Mouse (Mus musculus): ENCODE results near the gene Pla2g2e. TPM values are rescaled to one million over a fixed set of nuclear protein-coding genes. Genes with fewer than 3 reads are reported as not detected.
A peak's percentile ranks its signal among the peaks of the same experiment; 100 is the strongest.
"Not testable (repeated sequence)": the region's sequence is repeated elsewhere in the genome, so short reads cannot be mapped to it uniquely, and the experiment has no call there.

Pla2g2e gene
- polyA plus RNA-seq, 1 experiment from 2014 or later = 0.18 TPM

- not testable (repeated sequence) for H3K27me3 ChIP-seq (ENCODE audit: control insufficient read depth, insufficient read depth, low read length); H3K27ac ChIP-seq (ENCODE audit: low read length); H3K9me3 ChIP-seq (replicated peaks; ENCODE audit: control insufficient read depth, low read length); ATAC-seq (replicated peaks; ENCODE audit: extremely low read depth, insufficient read depth, low FRiP score); H3K9ac ChIP-seq (ENCODE audit: low read length); H3K4me1 ChIP-seq (ENCODE audit: control insufficient read depth, insufficient read depth, low read length); H3K36me3 ChIP-seq (ENCODE audit: control insufficient read depth, insufficient read depth); H3K4me3 ChIP-seq (ENCODE audit: low read length); H3K4me2 ChIP-seq (ENCODE audit: low read depth, low read length)
- 90% methylated on average over 2 of the region's 2 CpGs for WGBS
Measured at GRCm38 (mm10) chr4:138875275-138875674, 2.5 kb upstream of the Pla2g2e start.

DNA sequence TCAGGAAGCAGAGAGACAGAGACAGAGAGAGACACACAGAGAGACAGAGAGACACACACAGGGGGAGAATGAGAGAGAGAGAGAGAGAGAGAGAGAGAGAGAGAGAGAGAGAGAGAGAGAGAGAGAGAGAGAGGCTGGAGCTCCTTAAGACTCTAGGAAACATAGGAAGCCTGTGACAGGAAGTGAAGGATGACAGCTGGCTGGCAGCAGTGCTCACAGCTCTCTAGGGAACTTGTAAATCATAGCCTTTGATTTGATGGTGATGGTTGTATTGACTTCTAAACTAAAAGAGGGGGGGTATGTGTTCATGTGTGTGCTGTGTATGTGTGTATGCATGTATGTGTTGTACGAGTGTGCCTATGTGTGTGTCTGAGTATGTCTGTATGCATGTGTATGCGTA is 1.8 kb upstream of the Pla2g2e start:
- no peak for ATAC-seq (replicated peaks; ENCODE audit: extremely low read depth, insufficient read depth, low FRiP score)
- no peak overlapping the region for H3K9ac ChIP-seq (ENCODE audit: low read length)
- H3K4me3 ChIP-seq (ENCODE audit: low read length) = no peak overlapping the region
- H3K4me1 ChIP-seq (ENCODE audit: control insufficient read depth, insufficient read depth, low read length) = no peaks in the 10 kb centered on the region
- H3K27me3 ChIP-seq (ENCODE audit: control insufficient read depth, insufficient read depth, low read length) = peaks cover 6% of the 10 kb centered on the region
- H3K9me3 ChIP-seq (replicated peaks; ENCODE audit: control insufficient read depth, low read length) = peaks cover 2% of the 10 kb centered on the region; the same call in 1 of the 2 replicates
- H3K36me3 ChIP-seq (ENCODE audit: control insufficient read depth, insufficient read depth) = no peaks in the 10 kb centered on the region
- no peak overlapping the region for H3K4me2 ChIP-seq (ENCODE audit: low read depth, low read length)
- WGBS = 90% methylated on average over 2 of the region's 2 CpGs
- no peak overlapping the region for H3K27ac ChIP-seq (ENCODE audit: low read length)

DNA sequence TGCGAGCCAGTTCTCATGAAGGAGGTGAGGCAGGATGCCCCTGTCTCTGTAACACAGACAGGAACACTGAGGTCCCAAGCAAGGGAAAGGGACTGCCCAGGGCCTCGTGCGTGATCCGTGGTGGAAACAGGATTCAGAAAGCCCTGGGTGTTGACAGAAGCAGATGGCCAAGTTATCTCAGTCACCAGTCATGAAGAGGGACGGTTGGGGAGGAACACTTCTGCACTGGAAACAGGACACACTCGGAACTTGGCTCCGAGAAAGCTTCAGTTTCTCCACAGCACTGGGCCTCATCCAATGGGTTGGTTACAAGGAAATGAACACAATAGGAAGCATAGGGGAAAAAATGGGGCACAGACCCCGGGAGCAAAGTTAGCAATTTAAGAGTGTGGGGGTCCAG is 1.0 kb downstream of the Pla2g2e start:
- Histone ChIP-seq H3K27ac (ENCODE audit: low read length) (no peak overlapping the region), H3K27me3 (ENCODE audit: control insufficient read depth, insufficient read depth, low read length) (peaks cover 12% of the 10 kb centered on the region), H3K36me3 (ENCODE audit: control insufficient read depth, insufficient read depth) (no peaks in the 10 kb centered on the region), H3K9me3 (replicated peaks; ENCODE audit: control insufficient read depth, low read length) (no peaks in the 10 kb centered on the region), H3K9ac (ENCODE audit: low read length) (no peak overlapping the region), H3K4me2 (ENCODE audit: low read depth, low read length) (no peak overlapping the region), H3K4me1 (ENCODE audit: control insufficient read depth, insufficient read depth, low read length) (no peaks in the 10 kb centered on the region), H3K4me3 (ENCODE audit: low read length) (no peak overlapping the region)
- ATAC-seq (replicated peaks; ENCODE audit: extremely low read depth, insufficient read depth, low FRiP score) = 0 out of 2 replicates have a peak, but pooled peaks have one; percentile 32
- 34% methylated on average over 8 of the region's 8 CpGs for WGBS

GRCm38 (mm10) chr4:138879808-138880207 is 2.1 kb downstream of the Pla2g2e start:
- Histone ChIP-seq H3K4me2 (ENCODE audit: low read depth, low read length) (no peak overlapping the region), H3K36me3 (ENCODE audit: control insufficient read depth, insufficient read depth) (no peaks in the 10 kb centered on the region), H3K9ac (ENCODE audit: low read length) (no peak overlapping the region), H3K9me3 (replicated peaks; ENCODE audit: control insufficient read depth, low read length) (no peaks in the 10 kb centered on the region), H3K4me3 (ENCODE audit: low read length) (no peak overlapping the region), H3K27me3 (ENCODE audit: control insufficient read depth, insufficient read depth, low read length) (peaks cover 12% of the 10 kb centered on the region), H3K4me1 (ENCODE audit: control insufficient read depth, insufficient read depth, low read length) (no peaks in the 10 kb centered on the region), H3K27ac (ENCODE audit: low read length) (no peak overlapping the region)
- ATAC-seq (replicated peaks; ENCODE audit: extremely low read depth, insufficient read depth, low FRiP score) = no peak
- 83% methylated on average over 11 of the region's 11 CpGs for WGBS

DNA sequence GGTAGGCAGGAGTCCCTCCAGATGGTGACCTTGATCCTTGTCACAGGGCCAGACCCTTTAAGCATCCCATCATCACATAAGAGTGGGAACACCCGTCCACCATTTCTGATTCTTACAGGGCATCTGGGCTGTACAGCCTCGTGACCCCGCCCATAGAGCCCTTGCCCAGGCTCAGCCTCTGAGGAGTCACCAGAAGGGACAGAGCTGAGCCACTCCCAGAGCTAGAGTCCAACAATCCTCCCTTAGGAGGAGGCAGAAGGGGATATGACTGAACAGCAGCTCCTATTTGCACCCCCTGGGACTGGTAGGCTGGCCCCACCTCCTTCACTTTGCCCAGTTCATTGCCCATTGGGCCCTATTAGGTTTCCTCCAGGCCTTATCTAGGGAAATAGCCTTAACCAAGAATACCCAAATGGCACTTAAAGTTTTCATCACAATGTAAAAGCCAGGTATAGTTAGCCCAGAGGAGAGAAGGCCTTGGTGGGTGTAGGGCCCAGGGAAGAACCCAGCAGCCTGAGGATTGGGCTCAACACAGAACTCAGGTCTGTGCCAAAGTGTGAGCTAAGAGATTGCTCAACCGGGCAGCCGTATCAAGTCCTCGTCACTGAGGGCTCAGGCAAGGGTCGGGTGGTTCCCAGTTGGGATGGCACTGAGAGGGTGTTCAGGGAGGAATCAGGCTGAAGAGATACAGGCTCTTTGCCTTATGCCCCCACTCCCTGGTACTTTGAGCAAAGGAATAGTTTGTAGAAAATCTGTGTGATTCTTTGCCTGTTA is 3.3 kb downstream of the Pla2g2e start:
- ATAC-seq (replicated peaks; ENCODE audit: extremely low read depth, insufficient read depth, low FRiP score) = no peak
- Histone ChIP-seq H3K4me1 (ENCODE audit: control insufficient read depth, insufficient read depth, low read length) (no peaks in the 10 kb centered on the region), H3K4me2 (ENCODE audit: low read depth, low read length) (no peak overlapping the region), H3K36me3 (ENCODE audit: control insufficient read depth, insufficient read depth) (no peaks in the 10 kb centered on the region), H3K27ac (ENCODE audit: low read length) (no peak overlapping the region), H3K9me3 (replicated peaks; ENCODE audit: control insufficient read depth, low read length) (no peaks in the 10 kb centered on the region), H3K4me3 (ENCODE audit: low read length) (no peak overlapping the region), H3K27me3 (ENCODE audit: control insufficient read depth, insufficient read depth, low read length) (peaks cover 12% of the 10 kb centered on the region), H3K9ac (ENCODE audit: low read length) (no peak overlapping the region)
- 64% methylated on average over 7 of the region's 7 CpGs for whole genome bisulfite sequencing

- ATAC-seq (replicated peaks; ENCODE audit: extremely low read depth, insufficient read depth, low FRiP score) = no peak
- Histone ChIP-seq H3K4me1 (ENCODE audit: control insufficient read depth, insufficient read depth, low read length) (no peaks in the 10 kb centered on the region), H3K27me3 (ENCODE audit: control insufficient read depth, insufficient read depth, low read length) (peaks cover 12% of the 10 kb centered on the region), H3K4me2 (ENCODE audit: low read depth, low read length) (no peak overlapping the region; the same call in 1 of the 2 replicates), H3K36me3 (ENCODE audit: control insufficient read depth, insufficient read depth) (no peaks in the 10 kb centered on the region), H3K9ac (ENCODE audit: low read length) (no peak overlapping the region), H3K9me3 (replicated peaks; ENCODE audit: control insufficient read depth, low read length) (no peaks in the 10 kb centered on the region), H3K4me3 (ENCODE audit: low read length) (no peak overlapping the region), H3K27ac (ENCODE audit: low read length) (no peak overlapping the region)
- 12% methylated on average over 16 of the region's 16 CpGs for WGBS
Measured at GRCm38 (mm10) chr4:138882179-138882578, 4.4 kb downstream of the Pla2g2e start.

DNA sequence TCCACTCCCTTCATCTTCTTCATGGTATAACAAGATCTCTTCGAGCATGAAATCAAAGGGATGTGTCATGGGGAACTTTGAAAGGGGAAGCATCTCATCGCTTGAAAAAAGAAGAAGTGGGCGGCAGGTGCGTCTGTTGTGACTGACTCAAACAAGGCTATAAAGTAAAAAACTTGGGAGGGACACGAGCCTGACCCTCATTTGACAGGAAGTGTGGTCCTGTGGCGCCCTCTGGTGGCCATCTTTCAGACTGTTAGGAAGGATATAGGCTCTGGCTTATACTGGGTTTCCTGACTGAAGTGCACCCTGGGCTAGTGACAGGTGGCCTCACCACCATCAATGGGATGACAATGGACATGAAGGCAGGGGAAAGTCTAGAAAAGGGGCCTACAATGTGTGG is 6.5 kb downstream of the Pla2g2e start:
- no peak overlapping the region for H3K27ac ChIP-seq (ENCODE audit: low read length)
- H3K4me2 ChIP-seq (ENCODE audit: low read depth, low read length) = no peak overlapping the region
- H3K9ac ChIP-seq (ENCODE audit: low read length) = no peak overlapping the region
- H3K4me1 ChIP-seq (ENCODE audit: control insufficient read depth, insufficient read depth, low read length) = no peaks in the 10 kb centered on the region
- 14% methylated on average over 6 of the region's 6 CpGs for WGBS
- peaks cover 12% of the 10 kb centered on the region for H3K27me3 ChIP-seq (ENCODE audit: control insufficient read depth, insufficient read depth, low read length)
- H3K4me3 ChIP-seq (ENCODE audit: low read length) = no peak overlapping the region
- H3K9me3 ChIP-seq (replicated peaks; ENCODE audit: control insufficient read depth, low read length) = no peaks in the 10 kb centered on the region
- H3K36me3 ChIP-seq (ENCODE audit: control insufficient read depth, insufficient read depth) = no peaks in the 10 kb centered on the region
- no peak for ATAC-seq (replicated peaks; ENCODE audit: extremely low read depth, insufficient read depth, low FRiP score)

DNA sequence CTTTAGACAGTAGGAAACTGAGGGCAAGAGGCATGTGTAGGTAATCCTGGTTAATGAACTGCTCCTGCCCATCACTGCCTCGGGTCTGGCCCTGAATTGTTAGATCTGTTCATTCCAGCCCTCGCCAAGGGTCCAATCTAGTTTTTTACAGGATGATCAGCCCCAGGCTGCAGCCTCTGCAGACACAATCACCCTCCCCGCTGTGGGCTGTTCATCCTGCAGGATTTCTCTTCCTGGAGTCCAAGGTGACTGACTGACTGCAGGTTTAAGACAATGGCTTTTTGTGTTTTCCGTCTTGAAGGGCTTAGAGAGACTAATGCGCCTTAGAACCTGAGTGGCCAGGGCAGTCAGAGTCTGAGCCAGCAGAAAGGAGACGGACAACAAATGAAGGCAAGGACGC is 11.4 kb downstream of the Pla2g2e start:
- no peak for ATAC-seq (replicated peaks; ENCODE audit: extremely low read depth, insufficient read depth, low FRiP score)
- H3K4me3 ChIP-seq (ENCODE audit: low read length) = no peak overlapping the region
- H3K9ac ChIP-seq (ENCODE audit: low read length) = no peak overlapping the region
- H3K27me3 ChIP-seq (ENCODE audit: control insufficient read depth, insufficient read depth, low read length) = no peaks in the 10 kb centered on the region; the same call in 1 of the 2 replicates
- H3K27ac ChIP-seq (ENCODE audit: low read length) = no peak overlapping the region
- no peak overlapping the region for H3K4me2 ChIP-seq (ENCODE audit: low read depth, low read length)
- H3K9me3 ChIP-seq (replicated peaks; ENCODE audit: control insufficient read depth, low read length) = no peaks in the 10 kb centered on the region
- H3K36me3 ChIP-seq (ENCODE audit: control insufficient read depth, insufficient read depth) = 0 out of 2 replicates have a peak, but pooled peaks cover 3% of the 10 kb centered on the region
- no peaks in the 10 kb centered on the region for H3K4me1 ChIP-seq (ENCODE audit: control insufficient read depth, insufficient read depth, low read length)
- WGBS = 62% methylated on average over 7 of the region's 7 CpGs

DNA sequence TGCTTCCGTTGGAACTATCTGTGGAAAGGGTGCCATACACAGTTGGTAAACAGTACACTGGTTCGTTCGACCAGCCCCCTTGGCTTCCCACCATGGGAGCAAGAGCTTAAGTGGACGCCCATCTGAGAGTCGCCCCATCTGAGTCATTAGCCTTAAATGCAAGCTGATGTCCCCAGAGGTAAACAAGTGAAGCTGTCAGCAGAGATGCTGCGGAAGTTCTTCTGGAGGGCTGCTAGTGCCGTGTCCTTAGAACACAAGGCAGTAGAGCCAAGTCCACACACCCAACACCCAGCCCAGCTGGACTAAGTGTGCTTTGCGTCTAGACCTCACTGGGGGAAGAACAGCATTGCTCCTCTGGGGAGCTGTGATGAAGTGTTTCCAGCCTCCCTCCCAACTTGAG is 11.9 kb downstream of the Pla2g2e start:
- no peaks in the 10 kb centered on the region for H3K9me3 ChIP-seq (replicated peaks; ENCODE audit: control insufficient read depth, low read length)
- no peak overlapping the region for H3K4me2 ChIP-seq (ENCODE audit: low read depth, low read length)
- no peak overlapping the region for H3K9ac ChIP-seq (ENCODE audit: low read length)
- no peaks in the 10 kb centered on the region for H3K4me1 ChIP-seq (ENCODE audit: control insufficient read depth, insufficient read depth, low read length)
- ATAC-seq (replicated peaks; ENCODE audit: extremely low read depth, insufficient read depth, low FRiP score) = no peak
- WGBS = 67% methylated on average over 8 of the region's 8 CpGs
- H3K27me3 ChIP-seq (ENCODE audit: control insufficient read depth, insufficient read depth, low read length) = no peaks in the 10 kb centered on the region; the same call in 1 of the 2 replicates
- no peak overlapping the region for H3K27ac ChIP-seq (ENCODE audit: low read length)
- 0 out of 2 replicates have a peak, but pooled peaks cover 3% of the 10 kb centered on the region for H3K36me3 ChIP-seq (ENCODE audit: control insufficient read depth, insufficient read depth)
- H3K4me3 ChIP-seq (ENCODE audit: low read length) = no peak overlapping the region
